Mouse (Mus musculus) midbrain, embryonic 15.5 days (tissue): Measurements from ENCODE around the gene Fgfr2. TPM values are rescaled to one million over a fixed set of nuclear protein-coding genes. Genes with fewer than 3 reads are reported as not detected.

Experiments used
- ATAC-seq: fragments of 200-750 bp; cut with Nextera tagmentation; replicated peaks from 2 replicates; pipeline ENCODE4 v1.8.0; 2017; ENCODE audit warnings: moderate TSS enrichment
- H3K27ac ChIP-seq: fragments of 300-500 bp; sonication (generic); 2 replicates; pipeline ENCODE4 v1.5.1; 2015; ENCODE audit warnings: mild to moderate bottlenecking, inconsistent platforms
- H3K27me3 ChIP-seq: fragments of 300-500 bp; sonication (generic); replicated peaks from 2 replicates; pipeline ENCODE4 v1.6.1; 2015; ENCODE audit warnings: inconsistent platforms
- H3K36me3 ChIP-seq: fragments of 300-500 bp; sonication (generic); replicated peaks from 2 replicates; pipeline ENCODE4 v1.6.1; 2015; ENCODE audit warnings: inconsistent platforms
- H3K4me1 ChIP-seq: fragments of 300-500 bp; sonication (generic); 2 replicates; pipeline ENCODE4 v1.6.1; 2015; ENCODE audit warnings: inconsistent platforms
- H3K4me2 ChIP-seq: fragments of 300-500 bp; sonication (generic); 2 replicates; pipeline ENCODE4 v1.6.1; 2015; ENCODE audit warnings: inconsistent platforms, mild to moderate bottlenecking, moderate library complexity
- H3K4me3 ChIP-seq: fragments of 300-500 bp; sonication (generic); 2 replicates; pipeline ENCODE4 v1.5.1; 2015; ENCODE audit warnings: mild to moderate bottlenecking, inconsistent platforms
- H3K9ac ChIP-seq: fragments of 300-500 bp; sonication (generic); 2 replicates; pipeline ENCODE4 v1.6.1; 2015; ENCODE audit warnings: mild to moderate bottlenecking, inconsistent platforms
- H3K9me3 ChIP-seq: fragments of 300-500 bp; sonication (generic); 2 replicates; pipeline ENCODE4 v1.6.1; 2016; ENCODE audit warnings: inconsistent platforms
- WGBS: fragments of 180-500 bp; shearing (Covaris S2); methylation state at CpG from one replicate; pipeline ENCODE4 v1.1.7; 2015; ENCODE audit warnings: mixed read lengths; 5-methylcytosine and 5-hydroxymethylcytosine counted together
- polyA plus RNA-seq: library from polyadenylated mRNA; unstranded; fragments of >200 nt; fragmentation: Nextera tagmentation; extraction: Ambion mirVana; gene quantifications from 2 replicates; pipeline ENCODE4 v1.2.1, GENCODE M21; 2015

Fgfr2 gene
- polyA plus RNA-seq, 1 experiment from 2014 or later: 23.3 TPM

GRCm38 (mm10) chr7:132989839-132990238 is 133.3 kb downstream of the Fgfr2 start:
- no peak overlapping the region for H3K4me2 ChIP-seq
- H3K9me3 ChIP-seq: no peaks in the 10 kb centered on the region
- H3K27ac ChIP-seq: no peak overlapping the region
- peaks cover 6% of the 10 kb centered on the region; the same call in 1 of the 2 replicates for H3K4me1 ChIP-seq
- WGBS: 92% methylated on average over 5 of the region's 5 CpGs
- no peak overlapping the region for H3K4me3 ChIP-seq
- H3K36me3 ChIP-seq: peaks cover 14% of the 10 kb centered on the region
- ATAC-seq: no peak
- H3K27me3 ChIP-seq: no peaks in the 10 kb centered on the region
- no peak overlapping the region for H3K9ac ChIP-seq

GRCm38 (mm10) chr7:132982639-132983038 is 140.5 kb downstream of the Fgfr2 start:
- ATAC-seq: no peak
- 30% methylated on average over 3 of the region's 3 CpGs for WGBS
- Histone ChIP-seq H3K4me2 (no peak overlapping the region), H3K9ac (no peak overlapping the region), H3K4me1 (no peaks in the 10 kb centered on the region), H3K27ac (no peak overlapping the region), H3K36me3 (peaks cover 11% of the 10 kb centered on the region; the same call in 1 of the 2 replicates), H3K27me3 (no peaks in the 10 kb centered on the region), H3K9me3 (no peaks in the 10 kb centered on the region), H3K4me3 (no peak overlapping the region)

GRCm38 (mm10) chr7:132977981-132978380 is 145.2 kb downstream of the Fgfr2 start:
- H3K9me3 ChIP-seq: no peaks in the 10 kb centered on the region
- no peaks in the 10 kb centered on the region for H3K27me3 ChIP-seq
- no peak overlapping the region for H3K27ac ChIP-seq
- WGBS: 99% methylated on average over 2 of the region's 2 CpGs
- no peak overlapping the region for H3K4me3 ChIP-seq
- H3K36me3 ChIP-seq: peaks cover 13% of the 10 kb centered on the region; the same call in 1 of the 2 replicates
- no peak overlapping the region for H3K4me2 ChIP-seq
- no peaks in the 10 kb centered on the region for H3K4me1 ChIP-seq
- no peak overlapping the region for H3K9ac ChIP-seq
- no peak for ATAC-seq

GRCm38 (mm10) chr7:132976079-132976478 is 147.1 kb downstream of the Fgfr2 start:
- Histone ChIP-seq H3K27ac (no peak overlapping the region), H3K9me3 (no peaks in the 10 kb centered on the region), H3K4me3 (no peak overlapping the region), H3K36me3 (0 out of 2 replicates have a peak, but pooled peaks cover 5% of the 10 kb centered on the region), H3K9ac (no peak overlapping the region), H3K4me2 (no peak overlapping the region), H3K27me3 (no peaks in the 10 kb centered on the region), H3K4me1 (no peaks in the 10 kb centered on the region)
- no peak for ATAC-seq
- 71% methylated on average over 2 of the region's 2 CpGs for WGBS

DNA sequence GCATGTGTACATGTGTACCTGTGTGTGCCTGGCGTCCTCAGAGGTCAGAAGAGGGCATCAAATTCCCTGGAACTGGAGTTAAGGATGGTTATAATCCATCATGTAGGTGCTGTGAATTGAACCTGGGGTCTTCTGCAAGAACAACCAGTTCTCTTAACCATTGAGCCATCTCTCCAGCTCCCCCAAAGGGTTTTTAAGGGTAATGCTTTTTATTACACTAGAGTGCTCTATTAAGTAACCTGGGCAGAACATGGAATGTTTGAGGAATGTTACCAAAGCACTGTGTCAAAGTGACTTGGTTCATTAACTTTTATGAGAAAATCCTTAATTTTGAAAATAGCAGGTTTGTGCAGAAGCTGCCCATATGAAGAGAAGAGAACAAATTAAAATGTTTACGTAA is 151.1 kb downstream of the Fgfr2 start:
- no peak for ATAC-seq
- H3K4me1 ChIP-seq: no peaks in the 10 kb centered on the region
- WGBS: 96% methylated on average over 2 of the region's 2 CpGs
- no peak overlapping the region for H3K4me2 ChIP-seq
- no peaks in the 10 kb centered on the region for H3K27me3 ChIP-seq
- no peak overlapping the region for H3K9ac ChIP-seq
- H3K27ac ChIP-seq: no peak overlapping the region
- H3K9me3 ChIP-seq: no peaks in the 10 kb centered on the region
- no peak overlapping the region for H3K4me3 ChIP-seq
- 0 out of 2 replicates have a peak, but pooled peaks cover 5% of the 10 kb centered on the region for H3K36me3 ChIP-seq

DNA sequence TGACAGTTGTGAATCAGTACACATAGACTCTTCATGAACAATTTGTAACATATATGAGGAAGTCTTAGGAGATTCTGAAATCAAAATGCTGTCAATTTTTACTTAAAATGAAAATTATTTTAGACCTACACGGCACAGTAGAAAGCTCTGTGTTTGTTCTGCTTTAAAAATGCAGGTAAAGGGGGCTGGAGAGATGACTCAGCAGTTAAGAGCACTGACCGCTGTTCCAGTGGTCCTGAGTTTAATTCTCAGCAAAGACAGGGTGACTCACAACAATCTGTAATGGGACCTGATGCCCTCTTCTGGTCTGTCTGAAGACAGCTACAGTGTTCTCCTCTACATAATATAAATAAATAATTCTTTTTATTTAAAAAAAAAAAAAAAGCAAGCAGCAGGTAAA is 157.4 kb downstream of the Fgfr2 start:
- H3K4me3 ChIP-seq: no peak overlapping the region
- H3K27me3 ChIP-seq: no peaks in the 10 kb centered on the region
- 84% methylated on average over 2 of the region's 2 CpGs for WGBS
- ATAC-seq: no peak
- no peak overlapping the region for H3K27ac ChIP-seq
- H3K4me1 ChIP-seq: no peaks in the 10 kb centered on the region
- H3K4me2 ChIP-seq: no peak overlapping the region
- H3K9ac ChIP-seq: no peak overlapping the region
- no peaks in the 10 kb centered on the region for H3K9me3 ChIP-seq
- 0 out of 2 replicates have a peak, but pooled peaks cover 3% of the 10 kb centered on the region for H3K36me3 ChIP-seq

GRCm38 (mm10) chr7:132964395-132964794 is 158.8 kb downstream of the Fgfr2 start:
- no peaks in the 10 kb centered on the region for H3K4me1 ChIP-seq
- 84% methylated on average over 3 of the region's 3 CpGs for WGBS
- no peak overlapping the region for H3K27ac ChIP-seq
- H3K36me3 ChIP-seq: 0 out of 2 replicates have a peak, but pooled peaks cover 3% of the 10 kb centered on the region
- H3K9me3 ChIP-seq: no peaks in the 10 kb centered on the region
- H3K4me3 ChIP-seq: no peak overlapping the region
- H3K9ac ChIP-seq: no peak overlapping the region
- no peak overlapping the region for H3K4me2 ChIP-seq
- H3K27me3 ChIP-seq: no peaks in the 10 kb centered on the region
- no peak for ATAC-seq

GRCm38 (mm10) chr7:132950613-132951012 is 172.5 kb downstream of the Fgfr2 start:
- H3K27ac ChIP-seq: no peak overlapping the region
- H3K4me2 ChIP-seq: no peak overlapping the region
- no peaks in the 10 kb centered on the region for H3K4me1 ChIP-seq
- WGBS: 94% methylated on average over 3 of the region's 3 CpGs
- H3K4me3 ChIP-seq: no peak overlapping the region
- no peaks in the 10 kb centered on the region for H3K27me3 ChIP-seq
- ATAC-seq: no peak
- H3K36me3 ChIP-seq: no peaks in the 10 kb centered on the region
- H3K9ac ChIP-seq: no peak overlapping the region
- H3K9me3 ChIP-seq: no peaks in the 10 kb centered on the region

- no peak for ATAC-seq
- no peak overlapping the region for H3K4me2 ChIP-seq
- no peaks in the 10 kb centered on the region for H3K4me1 ChIP-seq
- WGBS: 85% methylated on average over 4 of the region's 4 CpGs
- no peak overlapping the region for H3K9ac ChIP-seq
- no peaks in the 10 kb centered on the region for H3K27me3 ChIP-seq
- H3K9me3 ChIP-seq: no peaks in the 10 kb centered on the region
- H3K4me3 ChIP-seq: no peak overlapping the region
- no peak overlapping the region for H3K27ac ChIP-seq
- H3K36me3 ChIP-seq: no peaks in the 10 kb centered on the region
These were observed 173.2 kb downstream of the Fgfr2 start for GRCm38 (mm10) chr7:132949968-132950367.

GRCm38 (mm10) chr7:132940569-132940968 is 182.6 kb downstream of the Fgfr2 start:
- Histone ChIP-seq H3K27me3 (no peaks in the 10 kb centered on the region), H3K9ac (no peak overlapping the region), H3K36me3 (no peaks in the 10 kb centered on the region), H3K4me2 (no peak overlapping the region), H3K4me1 (no peaks in the 10 kb centered on the region), H3K27ac (no peak overlapping the region), H3K4me3 (no peak overlapping the region), H3K9me3 (no peaks in the 10 kb centered on the region)
- WGBS: 91% methylated on average over 2 of the region's 2 CpGs
- ATAC-seq: no peak

DNA sequence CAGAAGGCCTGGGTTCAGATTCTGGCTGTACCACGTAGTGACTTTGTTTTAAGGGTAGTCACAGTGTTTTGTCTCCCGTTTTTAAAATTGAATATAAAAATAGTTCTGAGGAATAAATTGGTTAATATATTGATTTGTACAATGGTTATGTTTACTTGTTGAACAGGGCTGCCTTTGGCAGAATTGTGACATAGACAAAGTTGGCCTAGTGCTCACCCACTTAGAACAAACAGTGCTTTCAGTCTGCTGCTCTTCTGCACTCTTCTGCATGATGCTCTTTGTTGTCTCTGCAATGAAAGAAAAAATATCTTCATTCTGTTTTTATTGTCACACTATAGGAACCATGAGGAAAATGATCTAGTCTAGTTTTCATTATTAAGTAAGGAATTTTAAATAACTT is 184.0 kb downstream of the Fgfr2 start:
- H3K4me3 ChIP-seq: no peak overlapping the region
- H3K27me3 ChIP-seq: no peaks in the 10 kb centered on the region
- no peaks in the 10 kb centered on the region for H3K9me3 ChIP-seq
- H3K27ac ChIP-seq: no peak overlapping the region
- no peak overlapping the region for H3K4me2 ChIP-seq
- WGBS: 91% methylated on average over 2 of the region's 2 CpGs
- no peaks in the 10 kb centered on the region for H3K36me3 ChIP-seq
- 0 out of 2 replicates have a peak, but pooled peaks cover 2% of the 10 kb centered on the region for H3K4me1 ChIP-seq
- no peak overlapping the region for H3K9ac ChIP-seq
- ATAC-seq: no peak

DNA sequence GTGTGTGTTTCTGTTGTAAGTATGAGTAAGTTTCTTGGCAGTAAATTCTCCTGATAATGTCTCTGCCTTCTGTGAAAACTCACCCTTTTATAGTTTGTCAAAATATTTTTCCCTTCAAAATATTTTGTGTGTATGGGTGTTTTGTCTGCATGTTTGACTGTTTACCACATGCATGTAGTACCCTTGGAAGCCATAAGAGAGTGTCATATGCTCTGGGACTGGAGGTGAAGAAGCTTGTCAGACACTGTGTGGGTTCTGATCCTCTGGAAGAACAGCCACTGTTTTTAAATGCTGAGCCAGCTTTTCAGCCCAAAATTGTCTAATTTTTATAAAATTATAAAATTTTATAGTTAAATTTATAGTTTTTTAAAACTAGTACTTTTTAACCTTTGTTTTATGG is 188.4 kb downstream of the Fgfr2 start:
- ATAC-seq: no peak
- H3K4me3 ChIP-seq: no peak overlapping the region

GRCm38 (mm10) chr7:132933331-132933730 is 189.8 kb downstream of the Fgfr2 start:
- 88% methylated on average over 1 of the region's 1 CpGs for WGBS
- ATAC-seq: no peak

More for the DNA sequence above, 188.4 kb downstream of the Fgfr2 start:
- Histone ChIP-seq H3K4me1 (peaks cover 24% of the 10 kb centered on the region), H3K4me2 (no peak overlapping the region), H3K36me3 (no peaks in the 10 kb centered on the region), H3K27me3 (no peaks in the 10 kb centered on the region), H3K9me3 (no peaks in the 10 kb centered on the region), H3K27ac (no peak overlapping the region), H3K9ac (no peak overlapping the region)

More at GRCm38 (mm10) chr7:132933331-132933730, 189.8 kb downstream of the Fgfr2 start:
- no peak overlapping the region for H3K4me3 ChIP-seq
- no peak overlapping the region for H3K9ac ChIP-seq
- H3K27ac ChIP-seq: no peak overlapping the region
- H3K4me2 ChIP-seq: no peak overlapping the region
- no peaks in the 10 kb centered on the region for H3K9me3 ChIP-seq
- H3K27me3 ChIP-seq: no peaks in the 10 kb centered on the region
- H3K36me3 ChIP-seq: no peaks in the 10 kb centered on the region
- peaks cover 24% of the 10 kb centered on the region for H3K4me1 ChIP-seq
